Mouse (Mus musculus) intestine, postnatal 0 days (tissue): Measurements from ENCODE around the gene Zmynd15. TPM values are rescaled to one million over a fixed set of nuclear protein-coding genes. Genes with fewer than 3 reads are reported as not detected.
"Not testable (repeated sequence)": the region's sequence is repeated elsewhere in the genome, so short reads cannot be mapped to it uniquely, and the experiment has no call there.

Source experiments
- ATAC-seq: fragments of 200-750 bp; cut with Nextera tagmentation; 2 replicates; pipeline ENCODE4 v1.8.0; 2017; ENCODE audit warnings: mild to moderate bottlenecking, moderate TSS enrichment, moderate library complexity
- H3K27ac ChIP-seq: fragments of 300-500 bp; sonication (generic); 2 replicates; pipeline ENCODE4 v1.5.1; 2014; ENCODE audit warnings: mild to moderate bottlenecking, low read depth, low read length, moderate library complexity
- H3K27me3 ChIP-seq: fragments of 300-500 bp; sonication (generic); replicated peaks from 2 replicates; pipeline ENCODE4 v1.6.1; 2014; ENCODE audit warnings: low read length, mixed read lengths; ENCODE audit not compliant: control insufficient read depth, insufficient read depth
- H3K36me3 ChIP-seq: fragments of 300-500 bp; sonication (generic); 2 replicates; pipeline ENCODE4 v1.6.1; 2014; ENCODE audit warnings: mild to moderate bottlenecking, moderate library complexity; ENCODE audit not compliant: control insufficient read depth, insufficient read depth
- H3K4me1 ChIP-seq: fragments of 300-500 bp; sonication (generic); replicated peaks from 2 replicates; pipeline ENCODE4 v1.6.1; 2014; ENCODE audit warnings: antibody characterized with exemption, low read length, mixed read lengths; ENCODE audit not compliant: control insufficient read depth, insufficient read depth
- H3K4me2 ChIP-seq: fragments of 300-500 bp; sonication (generic); replicated peaks from 2 replicates; pipeline ENCODE4 v1.6.1; 2014; ENCODE audit warnings: low read depth, mild to moderate bottlenecking, moderate library complexity
- H3K4me3 ChIP-seq: fragments of 300-500 bp; sonication (generic); 2 replicates; pipeline ENCODE4 v1.5.1; 2014; ENCODE audit warnings: low read depth, low read length
- H3K9ac ChIP-seq: fragments of 300-500 bp; sonication (generic); 2 replicates; pipeline ENCODE4 v1.6.1; 2014; ENCODE audit warnings: mild to moderate bottlenecking, low read depth, low read length
- H3K9me3 ChIP-seq: fragments of 300-500 bp; sonication (generic); 2 replicates; pipeline ENCODE4 v1.6.1; 2016; ENCODE audit warnings: mixed run types; ENCODE audit not compliant: control insufficient read depth
- CTCF ChIP-seq: sonication (generic); IDR thresholded peaks from 2 replicates; pipeline ENCODE4 v1.5.1; 2016; ENCODE audit warnings: low read depth, mild to moderate bottlenecking, control low read depth, antibody characterized with exemption, moderate library complexity
- WGBS: fragments of 180-500 bp; shearing (Covaris S2); extraction: QIAGEN DNeasy Blood & Tissue Kit; methylation state at CpG from one replicate; pipeline ENCODE4 v1.1.7; 2014; 5-methylcytosine and 5-hydroxymethylcytosine counted together
- polyA plus RNA-seq: library from polyadenylated mRNA; unstranded; fragments of >200 nt; fragmentation: Nextera tagmentation; extraction: Ambion mirVana; gene quantifications from 2 replicates; pipeline ENCODE4 v1.2.1, GENCODE M21; 2015

Gene Zmynd15
- polyA plus RNA-seq, 1 experiment from 2014 or later, result 1.5 TPM

- TF ChIP-seq CTCF, result no peak
- 37% methylated on average over 5 of the region's 5 CpGs for WGBS
Measured at GRCm38 (mm10) chr11:70419486-70419885, 39.7 kb upstream of the Zmynd15 start.

DNA sequence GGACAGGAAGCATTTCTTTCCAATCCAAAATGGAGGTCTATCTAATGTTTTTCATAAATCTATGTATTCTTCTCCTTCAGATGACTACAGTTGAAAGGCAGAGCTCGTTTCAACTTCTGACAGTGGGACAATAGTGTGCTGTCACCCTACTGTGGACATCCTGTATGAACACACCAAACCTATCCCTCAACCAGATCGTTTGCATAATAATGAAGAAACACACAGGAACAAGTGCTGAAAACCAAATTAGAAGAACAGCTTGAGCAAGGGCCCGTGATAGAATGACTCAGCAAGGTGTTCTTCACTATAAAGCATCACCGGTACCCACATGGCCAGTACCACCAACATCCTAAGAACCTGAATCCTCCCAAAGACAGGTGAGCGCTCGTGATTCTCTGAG, 32.6 kb upstream of the Zmynd15 start:
- not testable (repeated sequence) for H3K4me1 ChIP-seq, H3K9ac ChIP-seq, H3K27ac ChIP-seq, H3K4me2 ChIP-seq, H3K36me3 ChIP-seq, H3K27me3 ChIP-seq, H3K4me3 ChIP-seq, H3K9me3 ChIP-seq, ATAC-seq
- WGBS, result 76% methylated on average over 6 of the region's 6 CpGs

More at GRCm38 (mm10) chr11:70419486-70419885, 39.7 kb upstream of the Zmynd15 start:
- Histone ChIP-seq H3K4me3 (no peak overlapping the region), H3K9me3 (no peaks in the 10 kb centered on the region), H3K36me3 (no peaks in the 10 kb centered on the region), H3K9ac (no peak overlapping the region), H3K27ac (no peak overlapping the region), H3K4me1 (no peaks in the 10 kb centered on the region), H3K4me2 (no peak overlapping the region), H3K27me3 (no peaks in the 10 kb centered on the region)
- ATAC-seq, result no peak

GRCm38 (mm10) chr11:70431574-70431973, 27.7 kb upstream of the Zmynd15 start:
- Histone ChIP-seq H3K27me3 (no peaks in the 10 kb centered on the region), H3K4me3 (peak overlapping the region; percentile 68; the same call in 1 of the 2 replicates), H3K4me1 (peaks cover 6% of the 10 kb centered on the region; the same call in 1 of the 2 replicates), H3K4me2 (no peak overlapping the region), H3K36me3 (peaks cover 7% of the 10 kb centered on the region; the same call in 1 of the 2 replicates), H3K9me3 (no peaks in the 10 kb centered on the region), H3K9ac (no peak overlapping the region), H3K27ac (no peak overlapping the region)
- no peak for TF ChIP-seq CTCF
- 38% methylated on average over 5 of the region's 5 CpGs for WGBS
- no peak for ATAC-seq

DNA sequence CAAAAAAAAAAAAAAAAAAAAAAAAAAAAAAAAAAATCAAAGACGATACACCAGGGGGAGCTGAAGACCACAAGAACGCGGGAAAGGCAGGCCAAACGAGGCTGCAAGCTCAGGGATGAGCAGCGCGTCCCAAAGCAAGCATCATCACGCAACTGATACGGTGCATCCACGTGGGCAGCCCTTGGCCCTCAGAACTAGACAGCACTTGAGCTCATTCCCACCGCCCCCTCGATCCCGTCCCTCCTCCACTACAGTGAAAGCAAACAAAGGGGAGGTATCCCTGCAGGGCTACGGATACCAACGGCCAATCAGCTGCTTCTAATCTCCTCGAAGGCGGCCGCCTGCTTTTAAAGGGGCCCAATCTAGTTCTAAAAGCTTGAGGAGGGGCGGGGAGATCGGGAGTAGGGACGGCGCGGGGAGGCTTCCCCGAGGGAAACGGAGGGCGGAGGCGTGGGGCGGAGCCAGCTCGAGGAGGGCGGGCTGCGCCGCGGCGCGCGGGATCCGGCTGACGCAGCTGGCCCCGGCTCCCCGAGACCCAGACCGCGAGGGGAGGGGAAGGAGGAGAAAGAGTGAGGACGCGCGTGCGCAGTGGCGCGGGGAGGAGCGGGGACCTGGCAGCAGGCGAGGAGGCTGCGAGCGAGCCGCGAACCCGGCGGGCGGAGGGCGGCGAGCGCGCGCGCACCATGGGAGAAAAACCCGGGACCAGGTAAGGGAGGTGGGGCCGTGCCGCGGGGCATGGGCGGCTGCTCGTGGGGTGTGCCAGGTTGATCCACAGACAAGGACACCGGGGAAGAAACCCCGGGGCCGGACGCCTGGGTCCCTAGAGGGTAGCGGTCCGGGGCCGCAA, 27.0 kb upstream of the Zmynd15 start, which contains the start of gene Arrb2:
Gene Arrb2 (plus strand): TSS at position 588 of the 847 bp plus-strand sequence.
- H3K4me3 ChIP-seq, result peak within 1 kb of the TSS; percentile 68
- ATAC-seq, result peak; percentile 96
- TF ChIP-seq CTCF, result peak; percentile 77
- peak within 1 kb of the TSS; percentile 22; the same call in 1 of the 2 replicates for H3K27ac ChIP-seq
- no peaks in the 10 kb centered on the region for H3K9me3 ChIP-seq
- H3K27me3 ChIP-seq, result no peaks in the 10 kb centered on the region
- WGBS, result under 1% methylated on average over 67 of the region's 75 CpGs
- peak within 1 kb of the TSS; percentile 52 for H3K9ac ChIP-seq
- peaks cover 14% of the 10 kb centered on the region; the same call in 1 of the 2 replicates for H3K36me3 ChIP-seq
- H3K4me2 ChIP-seq, result peak within 1 kb of the TSS; percentile 93
- peaks cover 6% of the 10 kb centered on the region; the same call in 1 of the 2 replicates for H3K4me1 ChIP-seq

DNA sequence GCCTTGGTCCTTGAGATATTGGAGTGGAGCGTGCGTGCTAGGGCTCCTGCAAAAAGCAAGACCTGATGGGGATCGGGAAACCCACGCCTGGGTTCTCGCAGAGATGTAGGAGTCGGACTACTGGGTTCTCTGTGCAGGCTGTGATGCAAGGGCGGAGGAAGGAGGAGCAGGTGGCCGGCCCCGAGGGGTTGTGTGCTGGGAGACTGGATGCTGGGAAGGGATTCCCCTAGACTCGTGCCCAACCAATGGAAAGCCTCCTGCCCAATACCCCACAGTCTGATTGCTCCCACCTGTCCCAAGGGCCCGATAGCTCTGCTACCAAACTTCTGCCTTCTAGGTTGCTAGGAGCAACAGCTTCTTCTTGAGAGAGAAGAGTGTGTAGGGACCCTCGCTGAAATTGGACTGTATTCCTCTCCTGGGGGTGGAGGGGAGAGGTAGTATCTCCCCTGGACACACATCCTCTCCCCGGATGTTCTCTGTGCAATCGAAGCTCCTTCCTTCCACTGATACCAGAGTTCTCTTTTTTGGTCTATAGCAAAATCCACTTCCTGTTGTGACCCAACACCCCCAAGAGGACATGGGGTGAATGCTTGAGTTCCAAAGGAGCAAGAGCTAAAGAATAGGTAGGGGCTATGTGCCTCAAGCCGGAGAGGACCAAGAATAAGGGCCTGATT, 26.2 kb upstream of the Zmynd15 start:
- H3K9me3 ChIP-seq, result no peaks in the 10 kb centered on the region
- peak overlapping the region; percentile 93 for H3K4me2 ChIP-seq
- WGBS, result 6% methylated on average over 15 of the region's 15 CpGs
- no peak for ATAC-seq
- no peak for TF ChIP-seq CTCF
- H3K4me3 ChIP-seq, result peak overlapping the region; percentile 68
- peak overlapping the region; percentile 22; the same call in 1 of the 2 replicates for H3K27ac ChIP-seq
- H3K9ac ChIP-seq, result peak overlapping the region; percentile 52
- no peaks in the 10 kb centered on the region for H3K27me3 ChIP-seq
- H3K36me3 ChIP-seq, result peaks cover 19% of the 10 kb centered on the region; the same call in 1 of the 2 replicates
- peaks cover 6% of the 10 kb centered on the region; the same call in 1 of the 2 replicates for H3K4me1 ChIP-seq

DNA sequence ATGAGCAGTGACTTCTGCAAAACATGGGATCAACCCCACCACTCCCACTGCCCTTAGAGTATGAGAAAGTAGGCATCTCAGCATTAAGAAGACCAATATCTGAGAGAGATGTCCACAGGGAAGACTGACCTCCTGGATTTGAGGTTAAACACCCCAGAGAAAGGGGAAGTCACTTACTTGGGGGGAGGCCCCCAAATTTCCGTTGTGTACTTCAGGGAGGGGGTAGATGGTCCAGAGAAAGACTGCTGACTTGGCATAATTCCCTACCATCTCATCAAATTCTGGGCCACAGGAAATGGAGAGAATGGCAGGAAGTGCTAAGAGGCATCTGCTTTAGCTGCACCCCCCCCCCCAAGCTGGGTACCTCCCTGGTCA, 25.7 kb upstream of the Zmynd15 start:
- Histone ChIP-seq H3K4me3 (no peak overlapping the region; the same call in 1 of the 2 replicates), H3K27me3 (no peaks in the 10 kb centered on the region), H3K36me3 (peaks cover 22% of the 10 kb centered on the region; the same call in 1 of the 2 replicates), H3K27ac (no peak overlapping the region), H3K4me2 (no peak overlapping the region; the same call in 1 of the 2 replicates), H3K9ac (no peak overlapping the region), H3K4me1 (peaks cover 6% of the 10 kb centered on the region; the same call in 1 of the 2 replicates), H3K9me3 (no peaks in the 10 kb centered on the region)
- WGBS, result 72% methylated on average over 1 of the region's 1 CpGs
- no peak for TF ChIP-seq CTCF
- no peak for ATAC-seq
